Mouse (Mus musculus): Measurements from ENCODE around the gene Ces5a.

The Ces5a gene

DNA sequence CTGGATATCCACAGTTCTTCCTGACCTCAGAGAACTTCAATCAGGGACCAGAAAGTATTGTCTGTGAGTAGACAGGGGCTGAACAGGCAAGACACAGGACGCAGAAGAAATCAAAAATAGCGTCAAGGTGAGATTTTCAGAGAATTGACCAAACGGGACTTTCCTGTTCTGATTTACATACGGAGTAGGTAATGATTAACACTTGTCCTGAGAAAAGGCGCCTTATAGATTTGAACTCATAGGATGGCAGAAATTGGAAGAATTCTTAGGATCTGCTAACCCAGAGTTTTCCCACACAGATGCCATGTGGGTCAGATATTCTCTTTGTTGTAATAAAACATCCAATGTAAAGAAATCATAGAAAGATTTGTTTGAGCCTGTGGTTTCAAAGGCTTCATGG, at the start of gene Ces5a:
Ces5a (minus strand) TSS at position 101 of the 400 bp plus-strand sequence.
- TF ChIP-seq GATA4 (IDR thresholded peaks at IDR 0.05; ENCODE audit: insufficient replicate concordance, low read length), result no peak

DNA sequence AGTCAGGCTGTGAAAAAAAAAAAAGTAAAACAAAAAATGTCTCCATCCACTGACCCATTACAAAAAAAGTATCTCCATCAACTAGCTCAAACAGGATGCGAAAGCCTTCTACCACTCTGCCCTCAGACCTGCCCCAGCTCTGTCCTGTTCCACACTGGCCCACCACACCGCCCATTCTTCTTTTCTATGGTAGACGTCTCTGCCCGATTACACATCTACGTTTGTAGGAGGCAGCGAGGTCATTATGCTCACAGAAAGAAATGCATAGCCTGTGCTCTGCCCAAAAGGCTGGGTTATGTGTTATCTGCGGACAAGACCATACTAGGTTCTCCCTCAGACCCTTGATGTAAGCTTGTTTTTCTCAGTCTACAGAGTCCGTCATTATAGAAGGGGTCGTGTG, 37.2 kb upstream of the Ces5a start:
- no peak for TF ChIP-seq GATA4 (IDR thresholded peaks at IDR 0.05; ENCODE audit: insufficient replicate concordance, low read length)

DNA sequence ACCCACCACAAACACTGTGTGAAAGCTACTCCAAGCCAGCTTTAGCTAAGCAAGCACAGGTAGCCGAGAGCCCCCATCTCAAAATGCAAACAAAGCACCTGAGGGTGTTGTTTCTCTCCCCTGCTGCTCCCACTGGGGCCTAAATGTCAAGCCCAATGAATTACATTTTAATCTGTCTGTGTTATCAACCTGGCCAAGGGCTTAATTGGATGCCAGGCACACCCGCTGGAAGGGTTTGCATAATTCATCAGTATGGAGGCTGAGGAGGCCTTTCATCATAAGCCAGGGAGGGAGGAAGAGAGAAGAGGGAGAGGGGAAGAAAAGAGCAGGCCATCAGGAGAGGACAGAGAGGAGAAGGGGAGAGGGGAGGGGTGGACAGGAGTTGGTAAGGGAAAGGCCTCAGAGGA, 36.5 kb upstream of the Ces5a start:
- no peak for TF ChIP-seq GATA4 (IDR thresholded peaks at IDR 0.05; ENCODE audit: insufficient replicate concordance, low read length)

DNA sequence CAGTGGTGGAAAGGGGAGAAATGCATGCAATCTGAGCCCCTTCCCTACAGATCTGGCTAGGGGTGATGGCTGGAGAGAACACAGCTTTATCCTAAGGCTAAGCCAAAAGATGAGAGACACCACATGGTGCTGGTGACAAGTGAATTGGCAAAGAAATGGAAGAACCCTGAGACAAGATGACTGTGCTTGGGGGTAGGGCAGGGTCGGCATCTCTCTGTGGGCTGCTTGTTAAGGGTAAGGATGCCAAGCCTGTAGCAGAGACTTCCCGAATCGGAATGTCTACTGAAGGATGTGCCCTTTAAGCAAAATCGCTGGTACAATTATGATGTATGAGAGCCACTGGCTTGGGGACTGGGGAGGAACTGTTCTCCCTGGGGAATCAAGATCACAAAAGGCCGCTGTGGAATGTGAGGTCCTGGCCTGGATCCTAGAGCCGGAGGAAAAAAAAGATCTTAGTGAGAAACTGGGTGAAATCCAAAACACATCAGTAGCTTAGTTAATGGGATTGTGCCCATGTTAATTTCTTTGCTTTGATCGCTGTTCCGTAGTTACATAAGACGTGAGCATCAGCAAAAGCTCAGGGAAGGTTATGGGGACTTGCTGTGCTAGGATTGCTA, 35.8 kb upstream of the Ces5a start:
- TF ChIP-seq GATA4 (IDR thresholded peaks at IDR 0.05; ENCODE audit: insufficient replicate concordance, low read length), result no peak

DNA sequence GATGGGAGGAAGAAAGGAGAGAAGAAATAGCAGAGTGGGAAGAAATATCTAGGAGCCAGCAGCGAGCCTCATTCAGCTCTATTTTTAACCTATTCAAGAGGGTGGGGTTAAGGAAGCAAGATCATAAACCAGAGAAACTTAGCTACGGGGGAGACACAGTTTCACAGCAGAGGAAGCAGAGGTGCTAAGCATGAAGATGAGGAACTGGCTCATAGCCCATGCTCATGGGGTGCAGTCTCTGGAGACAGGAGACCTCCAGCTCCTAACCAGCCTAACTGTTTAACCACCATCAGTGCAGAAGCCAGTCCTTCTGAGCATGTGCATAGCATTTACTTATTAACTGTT, 34.5 kb upstream of the Ces5a start:
- TF ChIP-seq GATA4 (IDR thresholded peaks at IDR 0.05; ENCODE audit: insufficient replicate concordance, low read length), result no peak

DNA sequence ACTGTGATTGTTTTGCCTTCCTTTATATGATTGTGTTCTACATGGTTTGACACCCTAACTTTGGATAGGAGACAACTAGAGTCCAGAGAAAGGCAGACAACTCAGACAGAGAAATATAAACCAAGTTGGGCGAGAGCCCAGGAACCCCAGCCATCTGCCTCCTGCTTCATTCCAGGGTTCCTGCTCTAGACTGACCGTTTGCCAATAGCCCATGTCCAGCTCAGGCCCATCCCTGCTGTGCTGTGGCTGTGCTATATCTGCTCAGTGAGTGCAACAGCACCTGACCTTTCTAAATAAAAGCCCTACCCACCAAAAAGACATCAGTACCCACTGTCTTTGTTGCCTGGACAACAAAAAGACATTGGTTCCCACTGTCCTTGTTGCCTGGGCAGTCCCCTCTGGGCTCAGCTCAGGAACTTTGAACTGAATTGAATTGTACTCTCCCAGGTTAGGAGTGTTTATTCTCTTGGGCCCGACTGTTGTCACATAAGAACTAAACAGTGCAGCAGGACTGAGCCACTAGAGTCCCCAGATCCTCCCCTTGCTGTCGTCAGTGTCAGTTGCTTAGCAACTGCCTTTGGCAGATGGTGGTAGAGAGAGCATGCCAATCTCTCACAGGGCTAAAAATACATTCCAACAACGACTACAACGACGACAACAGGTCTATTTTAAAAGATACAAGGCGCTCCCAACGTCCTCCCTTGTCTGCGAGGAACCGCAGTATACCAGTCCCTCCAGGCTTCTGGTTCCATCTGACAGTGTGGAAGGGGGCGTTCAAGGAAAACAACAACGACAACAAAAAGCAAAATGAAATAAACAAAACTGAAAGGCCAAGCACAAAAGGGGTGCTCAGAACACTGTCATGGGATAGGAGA, 33.9 kb upstream of the Ces5a start:
- no peak for TF ChIP-seq GATA4 (IDR thresholded peaks at IDR 0.05; ENCODE audit: insufficient replicate concordance, low read length)

DNA sequence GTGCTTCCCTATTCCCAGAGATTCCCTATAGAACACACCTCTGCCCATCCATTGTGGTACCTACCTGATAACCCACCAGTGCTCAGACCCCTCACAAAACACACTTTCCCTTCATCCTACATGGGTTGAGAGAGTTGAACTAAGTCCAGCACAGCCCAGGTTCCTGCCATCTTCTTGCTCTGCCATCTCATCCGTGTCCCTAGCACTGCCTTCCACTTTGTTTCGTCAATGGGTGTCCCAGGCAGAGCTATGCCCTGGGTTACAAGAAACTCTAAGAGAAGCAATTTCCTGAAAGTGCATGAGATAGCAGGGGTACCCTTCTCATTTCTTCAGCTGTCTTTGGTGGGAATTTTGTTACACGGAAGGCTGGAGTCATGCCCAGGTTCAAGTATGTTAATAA, 33.0 kb upstream of the Ces5a start:
- no peak for TF ChIP-seq GATA4 (IDR thresholded peaks at IDR 0.05; ENCODE audit: insufficient replicate concordance, low read length)

DNA sequence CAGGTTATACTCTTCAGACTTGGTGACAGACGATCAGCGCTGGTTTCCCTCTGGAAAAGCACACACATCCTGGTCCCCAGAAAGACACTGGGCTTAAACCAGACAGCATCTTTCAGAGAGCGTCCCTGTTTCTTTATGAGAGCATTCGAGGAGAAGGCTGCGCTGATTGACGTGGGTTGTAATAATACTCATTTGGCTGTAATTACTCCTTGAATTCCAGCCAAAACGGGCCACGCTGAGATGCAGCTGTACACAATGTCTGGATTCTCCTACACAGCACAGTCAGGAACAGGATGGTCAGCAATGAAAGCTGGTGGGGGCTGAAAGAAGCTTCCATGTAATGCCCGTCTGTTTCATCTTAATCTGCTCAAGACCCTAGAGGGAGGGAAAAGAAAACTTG, 31.5 kb upstream of the Ces5a start:
- TF ChIP-seq GATA4 (IDR thresholded peaks at IDR 0.05; ENCODE audit: insufficient replicate concordance, low read length), result no peak

DNA sequence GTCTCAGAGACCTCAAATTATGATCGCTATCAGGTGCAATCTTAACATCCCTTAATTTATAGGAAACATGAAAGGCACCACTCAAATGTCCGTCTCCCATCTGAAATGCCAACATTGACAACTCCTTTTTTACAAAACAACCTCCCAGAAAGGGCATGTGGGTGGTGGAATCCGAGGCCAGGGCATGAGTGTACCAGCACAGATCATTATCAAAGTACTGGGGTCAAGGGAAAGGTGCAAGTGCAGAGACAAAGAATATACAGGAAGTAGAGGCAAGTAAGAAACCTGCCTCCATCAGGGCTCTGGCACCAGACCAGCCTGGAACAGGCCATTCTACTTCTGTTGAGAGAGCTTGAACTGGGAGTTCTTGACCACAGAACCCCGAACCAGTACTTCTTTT, 29.0 kb upstream of the Ces5a start:
- no peak for TF ChIP-seq GATA4 (IDR thresholded peaks at IDR 0.05; ENCODE audit: insufficient replicate concordance, low read length)

DNA sequence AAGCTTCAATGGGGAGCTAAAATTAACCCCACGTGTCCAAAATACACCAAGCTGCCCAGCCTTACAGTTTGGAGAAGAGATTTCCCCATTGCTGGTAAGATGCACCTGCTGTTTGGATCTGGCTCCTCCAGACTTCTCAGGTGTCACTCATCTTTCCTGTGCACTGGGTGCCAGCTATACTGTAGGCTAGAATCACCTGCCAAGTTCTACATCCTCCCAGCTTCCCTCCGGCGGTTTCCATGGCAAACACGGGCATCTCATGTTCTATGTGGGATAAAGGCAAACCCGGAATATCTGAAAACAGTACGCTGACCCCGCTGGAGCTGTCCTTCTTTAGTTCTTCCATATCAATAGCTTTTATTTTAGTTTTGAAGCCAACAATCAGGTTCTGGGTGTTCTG, 27.9 kb upstream of the Ces5a start:
- no peak for TF ChIP-seq GATA4 (IDR thresholded peaks at IDR 0.05; ENCODE audit: insufficient replicate concordance, low read length)

DNA sequence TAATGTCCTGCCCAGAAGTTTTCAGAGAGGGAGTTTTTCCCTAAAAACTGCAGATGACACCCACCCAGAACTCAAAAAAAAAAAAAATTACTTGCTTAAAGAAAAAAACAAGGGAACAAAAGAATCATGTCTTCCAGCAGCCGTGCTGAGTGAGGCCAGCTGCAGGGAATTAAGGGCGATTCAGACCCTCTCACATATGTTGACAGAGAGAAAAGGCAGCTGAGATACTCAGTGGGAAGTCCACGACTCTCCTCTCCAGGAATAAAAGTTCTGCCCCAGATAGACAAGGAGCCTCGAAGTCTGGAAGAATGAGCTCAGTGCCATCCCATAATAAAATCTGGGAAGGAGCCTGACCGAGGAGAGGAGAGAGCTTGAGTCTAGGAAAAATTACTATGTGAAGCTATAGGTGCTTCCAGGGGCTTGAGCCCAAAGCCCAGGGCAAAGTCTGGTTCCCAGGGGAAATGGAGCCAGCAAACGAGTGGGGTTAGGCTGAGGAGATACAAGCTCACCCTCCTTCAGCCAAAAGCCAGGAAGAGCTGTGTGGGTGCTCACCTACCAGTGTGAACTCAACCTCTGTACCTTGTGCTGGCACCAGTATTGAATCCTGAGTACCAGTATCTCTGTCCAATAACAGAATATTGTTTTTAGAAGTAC, 27.1 kb upstream of the Ces5a start:
- TF ChIP-seq GATA4 (IDR thresholded peaks at IDR 0.05; ENCODE audit: insufficient replicate concordance, low read length), result no peak

DNA sequence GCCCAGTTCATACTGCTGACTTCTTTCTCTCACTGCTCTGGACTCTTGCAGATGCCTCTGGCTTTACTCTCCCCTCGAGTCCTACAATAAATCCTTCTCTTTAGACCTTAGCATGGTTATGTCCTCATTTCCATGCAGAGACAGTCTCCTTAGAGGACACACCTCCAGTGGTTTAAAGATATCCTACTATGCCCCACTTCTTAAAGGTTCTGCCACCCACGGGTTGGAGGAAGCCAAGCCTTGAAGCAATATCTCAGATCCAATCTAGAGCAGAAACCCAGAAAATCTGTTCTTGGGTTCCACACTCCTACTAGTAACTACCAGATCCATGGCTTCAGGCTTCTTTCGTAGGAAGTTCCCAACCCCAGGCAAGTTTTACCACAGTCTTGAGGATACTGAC, 25.6 kb upstream of the Ces5a start:
- TF ChIP-seq GATA4 (IDR thresholded peaks at IDR 0.05; ENCODE audit: insufficient replicate concordance, low read length), result no peak

DNA sequence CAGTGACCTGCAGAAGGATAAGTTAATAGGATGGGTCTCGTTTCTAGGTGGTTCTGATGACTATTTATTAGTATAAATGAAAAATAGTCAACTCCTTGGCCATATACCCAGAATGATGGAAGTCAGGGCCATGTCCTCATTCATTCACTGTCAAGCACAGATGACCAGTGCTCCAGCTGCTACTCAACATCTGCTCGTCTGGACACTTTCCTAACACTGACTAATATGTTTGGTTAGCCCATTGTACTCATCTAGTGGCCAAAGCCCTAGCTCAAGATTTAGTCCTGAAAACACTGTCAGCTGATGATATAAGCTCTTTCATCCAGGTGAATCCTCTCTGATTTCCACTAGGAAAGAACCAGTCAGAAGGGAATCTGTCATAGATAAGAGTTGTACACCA, 24.1 kb upstream of the Ces5a start:
- TF ChIP-seq GATA4 (IDR thresholded peaks at IDR 0.05; ENCODE audit: insufficient replicate concordance, low read length), result no peak

DNA sequence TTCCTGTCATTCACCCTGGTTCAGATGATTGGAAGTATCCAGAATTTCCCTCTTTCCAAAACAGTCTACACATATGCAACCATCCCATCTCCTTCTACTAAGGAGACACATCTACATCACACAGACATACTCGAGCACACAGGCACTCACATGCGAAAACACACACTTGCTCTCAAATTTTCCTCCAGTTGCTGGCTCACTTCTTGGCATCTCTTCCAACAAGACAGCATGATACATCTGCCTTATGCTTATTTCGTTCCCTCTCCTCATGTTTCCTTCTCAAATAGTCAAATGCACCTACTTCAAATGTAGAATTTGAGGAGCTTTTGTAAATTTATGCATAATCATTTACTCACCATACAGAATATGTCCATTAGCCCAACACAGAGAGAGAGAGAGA, 33.0 kb downstream of the Ces5a start:
- TF ChIP-seq GATA4 (IDR thresholded peaks at IDR 0.05; ENCODE audit: insufficient replicate concordance, low read length), result no peak

DNA sequence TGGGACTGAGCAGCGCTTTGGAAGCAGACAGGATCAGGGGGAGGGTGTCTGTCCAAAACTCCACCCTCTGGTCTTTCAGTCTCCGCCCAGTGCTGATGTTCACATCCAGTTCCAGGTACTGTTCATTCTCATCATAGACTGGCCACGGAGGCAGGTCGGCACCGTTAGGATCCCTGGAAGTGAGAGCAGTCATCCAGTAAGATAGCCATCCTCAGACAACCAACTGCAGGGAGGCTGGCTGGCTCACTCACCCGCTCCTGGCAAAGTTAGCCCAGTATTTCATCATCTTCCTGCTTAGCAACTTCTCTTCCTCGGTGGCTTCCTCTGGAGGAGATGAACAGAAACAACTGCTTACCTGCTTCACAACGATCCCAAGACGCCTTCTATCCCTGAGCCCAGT, 36.2 kb downstream of the Ces5a start:
- no peak for TF ChIP-seq GATA4 (IDR thresholded peaks at IDR 0.05; ENCODE audit: insufficient replicate concordance, low read length)

DNA sequence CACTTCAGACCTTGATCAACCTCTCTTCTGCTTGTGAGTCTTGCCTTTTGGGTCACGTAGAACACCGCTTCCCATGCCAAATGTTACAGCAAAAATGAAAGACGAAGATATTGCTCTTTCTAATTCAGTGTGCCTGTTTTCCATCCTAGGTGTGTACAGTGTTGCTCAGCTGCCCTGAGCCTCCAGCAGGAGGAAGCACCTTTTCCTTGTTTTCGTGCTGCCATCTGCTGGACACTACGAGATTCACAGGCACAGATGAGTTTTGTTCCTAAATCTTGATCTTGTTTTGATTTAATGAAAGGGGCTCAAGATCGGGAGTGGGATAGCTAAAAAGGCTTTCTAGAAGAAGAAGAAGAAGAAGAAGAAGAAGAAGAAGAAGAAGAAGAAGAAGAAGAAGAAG, 40.3 kb downstream of the Ces5a start:
- no peak for TF ChIP-seq GATA4 (IDR thresholded peaks at IDR 0.05; ENCODE audit: insufficient replicate concordance, low read length)
